Mouse (Mus musculus): Measurements from ENCODE around the gene Gpr107. TPM values are rescaled to one million over a fixed set of nuclear protein-coding genes. Genes with fewer than 3 reads are reported as not detected.

Gpr107 gene
- polyA plus RNA-seq, 1 experiment from 2014 or later = 17.3 TPM

- Histone ChIP-seq H3K4me3 (ENCODE audit: low read depth, low read length) (no peak overlapping the region), H3K27ac (ENCODE audit: low read depth, low read length) (no peak overlapping the region), H3K36me3 (ENCODE audit: control insufficient read depth, insufficient read depth, low read length) (no peaks in the 10 kb centered on the region), H3K4me2 (no peak overlapping the region), H3K9me3 (ENCODE audit: control insufficient read depth, low read length) (no peaks in the 10 kb centered on the region), H3K4me1 (replicated peaks; ENCODE audit: control insufficient read depth, insufficient read depth, low read length) (no peaks in the 10 kb centered on the region), H3K27me3 (replicated peaks; ENCODE audit: control insufficient read depth, insufficient read depth, low read length) (no peaks in the 10 kb centered on the region; the same call in 1 of the 2 replicates), H3K9ac (ENCODE audit: low read depth, low read length) (no peak overlapping the region)
- 63% methylated on average over 7 of the region's 7 CpGs for WGBS
- ATAC-seq (replicated peaks; ENCODE audit: low FRiP score) (no peak), DNase-seq (ENCODE audit: low spot score) (no peak)
Measured at GRCm38 (mm10) chr2:31220844-31221243, 68.7 kb downstream of the Gpr107 start.

DNA sequence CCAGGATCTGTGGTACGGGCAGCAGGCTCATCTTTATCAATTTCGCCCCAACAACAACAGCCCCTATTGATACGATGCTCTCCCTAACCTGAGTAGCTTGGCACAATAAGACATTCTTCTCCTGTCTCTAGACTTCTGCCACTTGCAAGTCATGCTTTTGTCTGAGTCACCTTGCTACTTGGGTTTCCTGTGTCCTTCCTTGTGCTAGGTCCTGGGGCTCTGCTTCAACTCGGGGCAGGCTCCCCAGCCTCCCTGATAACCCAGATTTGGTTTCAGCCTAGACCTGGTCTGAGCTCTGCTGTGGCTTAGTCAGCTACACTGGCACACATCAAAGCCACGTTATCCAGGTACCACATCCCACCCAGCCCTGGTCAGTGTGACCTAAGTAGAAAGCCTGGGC is 69.5 kb downstream of the Gpr107 start:
- ATAC-seq (replicated peaks; ENCODE audit: low FRiP score) = no peak

DNA sequence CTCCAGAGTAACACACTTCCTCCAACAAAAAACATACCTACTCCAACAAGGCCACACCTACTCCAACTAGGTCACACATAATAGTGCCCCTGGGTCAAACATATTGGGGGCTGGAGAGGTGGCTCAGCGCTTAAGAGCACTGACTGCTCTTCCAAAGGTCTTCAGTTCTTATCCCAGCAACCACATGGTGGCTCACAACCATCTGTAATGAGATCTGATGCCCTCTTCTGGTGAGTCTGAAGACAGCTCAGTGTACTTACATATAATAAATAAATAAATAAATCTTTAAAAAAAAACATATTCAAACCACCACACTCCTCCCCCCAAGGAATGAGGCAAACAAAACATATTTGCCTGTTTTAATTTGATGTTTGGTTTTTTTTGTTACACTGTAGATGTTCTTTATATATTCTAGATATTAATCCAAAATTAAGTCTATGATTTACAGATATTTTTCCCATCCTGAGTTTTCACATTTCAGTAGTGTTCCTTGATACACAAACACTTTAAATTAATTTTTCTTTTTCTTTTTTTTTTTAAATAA is 76.7 kb downstream of the Gpr107 start:
- peaks cover 6% of the 10 kb centered on the region; the same call in 1 of the 2 replicates for H3K9me3 ChIP-seq (ENCODE audit: control insufficient read depth, low read length)
- DNase-seq (ENCODE audit: low spot score) (no peak), ATAC-seq (replicated peaks; ENCODE audit: low FRiP score) (no peak)
- H3K4me2 ChIP-seq = no peak overlapping the region
- no peaks in the 10 kb centered on the region for H3K4me1 ChIP-seq (replicated peaks; ENCODE audit: control insufficient read depth, insufficient read depth, low read length)
- H3K27ac ChIP-seq (ENCODE audit: low read depth, low read length) = no peak overlapping the region
- H3K4me3 ChIP-seq (ENCODE audit: low read depth, low read length) = no peak overlapping the region
- H3K36me3 ChIP-seq (ENCODE audit: control insufficient read depth, insufficient read depth, low read length) = no peaks in the 10 kb centered on the region
- no peak overlapping the region for H3K9ac ChIP-seq (ENCODE audit: low read depth, low read length)
- WGBS = 47% methylated on average over 1 of the region's 1 CpGs
- no peaks in the 10 kb centered on the region; the same call in 1 of the 2 replicates for H3K27me3 ChIP-seq (replicated peaks; ENCODE audit: control insufficient read depth, insufficient read depth, low read length)

More for the DNA sequence above, 69.5 kb downstream of the Gpr107 start:
- H3K4me3 ChIP-seq (ENCODE audit: low read depth, low read length) = no peak overlapping the region
- H3K9me3 ChIP-seq (ENCODE audit: control insufficient read depth, low read length) = peaks cover 6% of the 10 kb centered on the region; the same call in 1 of the 2 replicates
- H3K27ac ChIP-seq (ENCODE audit: low read depth, low read length) = no peak overlapping the region
- no peak for DNase-seq (ENCODE audit: low spot score)
- H3K36me3 ChIP-seq (ENCODE audit: control insufficient read depth, insufficient read depth, low read length) = no peaks in the 10 kb centered on the region
- 67% methylated on average over 5 of the region's 5 CpGs for WGBS
- H3K27me3 ChIP-seq (replicated peaks; ENCODE audit: control insufficient read depth, insufficient read depth, low read length) = no peaks in the 10 kb centered on the region; the same call in 1 of the 2 replicates
- H3K4me1 ChIP-seq (replicated peaks; ENCODE audit: control insufficient read depth, insufficient read depth, low read length) = no peaks in the 10 kb centered on the region
- no peak overlapping the region for H3K4me2 ChIP-seq
- no peak overlapping the region for H3K9ac ChIP-seq (ENCODE audit: low read depth, low read length)

DNA sequence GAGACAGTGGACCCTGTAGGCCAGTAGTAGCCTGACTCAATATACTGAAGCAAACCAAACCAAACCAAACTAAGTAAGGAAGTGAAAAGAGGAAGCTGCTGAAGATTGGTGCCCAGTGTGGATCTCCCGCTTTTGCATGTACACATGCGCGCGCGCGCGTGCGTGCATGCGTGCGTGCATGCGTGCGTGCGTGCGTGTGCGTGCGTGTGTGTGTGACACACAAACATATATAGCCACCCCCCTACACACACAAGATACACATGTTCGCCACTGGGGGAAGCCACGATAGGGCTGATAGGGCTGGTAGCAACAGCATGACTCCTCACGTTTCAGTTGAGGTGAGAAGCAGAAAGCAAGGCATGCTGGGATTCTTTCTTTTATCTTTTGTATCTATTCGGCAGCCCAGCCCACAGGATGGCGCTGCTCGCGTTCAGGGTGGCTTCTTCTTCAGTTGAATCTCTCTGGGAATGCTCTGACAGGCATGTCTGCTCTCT is 87.1 kb downstream of the Gpr107 start:
- Histone ChIP-seq H3K9ac (ENCODE audit: low read depth, low read length) (0 out of 2 replicates have a peak overlapping the region, but pooled peaks have one; percentile 26), H3K27ac (ENCODE audit: low read depth, low read length) (0 out of 2 replicates have a peak overlapping the region, but pooled peaks have one; percentile 10), H3K4me3 (ENCODE audit: low read depth, low read length) (peak overlapping the region; percentile 36), H3K27me3 (replicated peaks; ENCODE audit: control insufficient read depth, insufficient read depth, low read length) (peaks cover 34% of the 10 kb centered on the region), H3K36me3 (ENCODE audit: control insufficient read depth, insufficient read depth, low read length) (no peaks in the 10 kb centered on the region), H3K4me2 (peak overlapping the region; percentile 55), H3K4me1 (replicated peaks; ENCODE audit: control insufficient read depth, insufficient read depth, low read length) (no peaks in the 10 kb centered on the region; the same call in 1 of the 2 replicates), H3K9me3 (ENCODE audit: control insufficient read depth, low read length) (no peaks in the 10 kb centered on the region)
- DNase-seq (ENCODE audit: low spot score) (peak; percentile 69), ATAC-seq (replicated peaks; ENCODE audit: low FRiP score) (peak; percentile 71)
- 14% methylated on average over 23 of the region's 23 CpGs for WGBS

DNA sequence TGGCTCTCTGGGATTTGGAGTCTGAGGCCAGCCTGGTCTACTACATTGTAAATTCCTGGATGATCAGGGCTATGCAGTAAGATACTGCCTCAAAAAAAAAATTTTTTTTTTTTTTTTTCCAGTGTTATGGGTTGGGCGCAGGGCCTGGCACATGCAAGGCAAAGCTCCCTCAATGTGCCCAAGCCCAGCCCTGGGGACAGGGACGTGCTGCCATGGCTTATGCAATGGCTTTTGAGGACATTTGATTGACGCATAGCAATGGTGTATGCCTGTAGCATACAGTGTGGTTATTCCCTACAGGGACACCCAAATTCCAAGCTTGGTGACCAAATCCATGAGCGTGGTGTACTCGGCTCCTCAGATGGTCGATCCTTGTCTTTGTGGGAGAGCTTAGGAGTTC is 87.7 kb downstream of the Gpr107 start:
- no peaks in the 10 kb centered on the region for H3K9me3 ChIP-seq (ENCODE audit: control insufficient read depth, low read length)
- H3K27ac ChIP-seq (ENCODE audit: low read depth, low read length) = no peak overlapping the region
- 0 out of 2 replicates have a peak overlapping the region, but pooled peaks have one; percentile 36 for H3K4me3 ChIP-seq (ENCODE audit: low read depth, low read length)
- DNase-seq (ENCODE audit: low spot score) (no peak), ATAC-seq (replicated peaks; ENCODE audit: low FRiP score) (no peak)
- peaks cover 39% of the 10 kb centered on the region for H3K27me3 ChIP-seq (replicated peaks; ENCODE audit: control insufficient read depth, insufficient read depth, low read length)
- 76% methylated on average over 6 of the region's 6 CpGs for WGBS
- peak overlapping the region; percentile 55 for H3K4me2 ChIP-seq
- H3K4me1 ChIP-seq (replicated peaks; ENCODE audit: control insufficient read depth, insufficient read depth, low read length) = peaks cover 3% of the 10 kb centered on the region; the same call in 1 of the 2 replicates
- H3K36me3 ChIP-seq (ENCODE audit: control insufficient read depth, insufficient read depth, low read length) = no peaks in the 10 kb centered on the region
- 0 out of 2 replicates have a peak overlapping the region, but pooled peaks have one; percentile 26 for H3K9ac ChIP-seq (ENCODE audit: low read depth, low read length)

DNA sequence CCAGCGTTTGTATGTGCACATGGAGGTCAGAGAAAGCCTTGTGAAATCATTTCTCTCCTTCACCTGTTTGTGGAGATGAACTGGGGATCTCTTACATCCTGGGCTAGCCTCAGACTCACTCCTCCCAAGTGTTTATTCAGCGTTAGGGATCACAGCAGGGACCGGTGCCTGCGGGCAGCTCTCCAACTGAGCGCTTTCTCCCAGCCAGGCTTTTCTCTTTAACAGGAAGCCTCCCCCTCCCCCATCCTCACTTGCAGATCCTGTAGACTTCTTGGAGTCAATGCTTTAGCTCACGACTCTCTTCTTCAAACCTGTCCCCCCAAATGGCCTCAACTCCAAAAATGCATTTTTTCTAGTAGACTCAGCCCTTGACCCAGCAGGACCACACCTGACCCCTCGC is 89.5 kb downstream of the Gpr107 start:
- H3K9ac ChIP-seq (ENCODE audit: low read depth, low read length) = no peak overlapping the region
- DNase-seq (ENCODE audit: low spot score) = no peak
- H3K36me3 ChIP-seq (ENCODE audit: control insufficient read depth, insufficient read depth, low read length) = no peaks in the 10 kb centered on the region
- no peak overlapping the region for H3K4me3 ChIP-seq (ENCODE audit: low read depth, low read length)
- H3K27ac ChIP-seq (ENCODE audit: low read depth, low read length) = no peak overlapping the region
- no peak overlapping the region for H3K4me2 ChIP-seq
- H3K27me3 ChIP-seq (replicated peaks; ENCODE audit: control insufficient read depth, insufficient read depth, low read length) = peaks cover 58% of the 10 kb centered on the region
- no peaks in the 10 kb centered on the region for H3K9me3 ChIP-seq (ENCODE audit: control insufficient read depth, low read length)
- H3K4me1 ChIP-seq (replicated peaks; ENCODE audit: control insufficient read depth, insufficient read depth, low read length) = peaks cover 9% of the 10 kb centered on the region
- 10% methylated on average over 7 of the region's 7 CpGs for WGBS
- no peak for ATAC-seq (replicated peaks; ENCODE audit: low FRiP score)

- no peaks in the 10 kb centered on the region for H3K36me3 ChIP-seq (ENCODE audit: control insufficient read depth, insufficient read depth, low read length)
- ATAC-seq (replicated peaks; ENCODE audit: low FRiP score) (no peak), DNase-seq (ENCODE audit: low spot score) (no peak)
- H3K4me3 ChIP-seq (ENCODE audit: low read depth, low read length) = no peak overlapping the region
- peaks cover 14% of the 10 kb centered on the region for H3K4me1 ChIP-seq (replicated peaks; ENCODE audit: control insufficient read depth, insufficient read depth, low read length)
- no peak overlapping the region for H3K9ac ChIP-seq (ENCODE audit: low read depth, low read length)
- H3K9me3 ChIP-seq (ENCODE audit: control insufficient read depth, low read length) = no peaks in the 10 kb centered on the region
- H3K27me3 ChIP-seq (replicated peaks; ENCODE audit: control insufficient read depth, insufficient read depth, low read length) = peaks cover 69% of the 10 kb centered on the region
- no peak overlapping the region for H3K4me2 ChIP-seq
- 72% methylated on average over 8 of the region's 8 CpGs for WGBS
- no peak overlapping the region for H3K27ac ChIP-seq (ENCODE audit: low read depth, low read length)
Measured at GRCm38 (mm10) chr2:31244216-31244615, 92.1 kb downstream of the Gpr107 start.

DNA sequence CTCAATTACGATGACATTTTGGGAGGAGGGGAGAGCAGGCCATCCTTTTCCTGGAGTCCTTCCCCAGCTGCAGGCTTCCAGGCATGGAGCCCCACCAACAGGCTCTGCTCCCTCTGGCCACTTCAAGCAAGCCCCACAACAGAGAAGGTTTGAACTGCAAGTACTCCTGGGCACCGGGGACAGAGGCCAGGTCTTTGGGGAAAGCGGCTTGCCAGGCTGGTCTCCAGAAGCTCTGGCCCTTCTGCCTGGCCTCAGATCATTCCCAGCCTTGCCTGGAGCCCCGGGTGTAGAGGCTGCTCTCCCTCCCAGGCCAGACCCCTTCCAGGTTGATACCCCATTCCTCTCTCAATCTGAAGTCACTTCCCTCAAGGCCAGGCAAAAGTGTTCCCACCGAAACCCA is 92.9 kb downstream of the Gpr107 start:
- DNase-seq (ENCODE audit: low spot score) (no peak), ATAC-seq (replicated peaks; ENCODE audit: low FRiP score) (no peak)
- no peak overlapping the region for H3K27ac ChIP-seq (ENCODE audit: low read depth, low read length)
- no peaks in the 10 kb centered on the region for H3K36me3 ChIP-seq (ENCODE audit: control insufficient read depth, insufficient read depth, low read length)
- peak overlapping the region; percentile 70; the same call in 1 of the 2 replicates for H3K9ac ChIP-seq (ENCODE audit: low read depth, low read length)
- H3K9me3 ChIP-seq (ENCODE audit: control insufficient read depth, low read length) = no peaks in the 10 kb centered on the region
- peaks cover 67% of the 10 kb centered on the region for H3K27me3 ChIP-seq (replicated peaks; ENCODE audit: control insufficient read depth, insufficient read depth, low read length)
- peak overlapping the region; percentile 68 for H3K4me3 ChIP-seq (ENCODE audit: low read depth, low read length)
- peak overlapping the region; percentile 78 for H3K4me2 ChIP-seq
- WGBS = 20% methylated on average over 5 of the region's 5 CpGs
- peaks cover 14% of the 10 kb centered on the region for H3K4me1 ChIP-seq (replicated peaks; ENCODE audit: control insufficient read depth, insufficient read depth, low read length)
